Mouse (Mus musculus) G1E (cell line): ENCODE measurements around the gene Snx1. TPM values are rescaled to one million over a fixed set of nuclear protein-coding genes. Genes with fewer than 3 reads are reported as not detected.
A peak's percentile ranks its signal among the peaks of the same experiment; 100 is the strongest.

ENCODE experiments used
- ATAC-seq: 2 replicates; pipeline ENCODE4 v1.8.0; 2016; ENCODE audit warnings: mild to moderate bottlenecking; ENCODE audit not compliant: insufficient number of reproducible peaks, poor library complexity, low FRiP score, severe bottlenecking; ENCODE audit errors: extremely low read depth
- DNase-seq: peaks from one replicate; pipeline ENCODE4 v3.0.0; 2012; ENCODE audit warnings: low spot score
- H3K27me3 ChIP-seq: 2 replicates; pipeline ENCODE4 v1.6.1; 2012; ENCODE audit warnings: mild to moderate bottlenecking, low read length, inconsistent platforms; ENCODE audit not compliant: insufficient read depth
- H3K36me3 ChIP-seq: replicated peaks from 2 replicates; pipeline ENCODE3; 2012; ENCODE audit warnings: mild to moderate bottlenecking, inconsistent platforms
- H3K4me1 ChIP-seq: 2 replicates; pipeline ENCODE4 v1.6.1; 2012; ENCODE audit warnings: low read depth, low read length, inconsistent platforms, mixed read lengths; ENCODE audit not compliant: insufficient read depth
- H3K4me3 ChIP-seq: 2 replicates; pipeline ENCODE4 v1.5.1; 2012; ENCODE audit warnings: low read depth, mild to moderate bottlenecking, inconsistent platforms, low read length, moderate library complexity, mixed read lengths
- H3K9me3 ChIP-seq: replicated peaks from 2 replicates; pipeline ENCODE4 v1.6.1; 2012; ENCODE audit warnings: inconsistent platforms
- CTCF ChIP-seq: IDR thresholded peaks from 2 replicates; pipeline ENCODE4 v1.5.1; 2012; ENCODE audit warnings: low read depth, low read length, inconsistent platforms, mixed read lengths
- GATA1 ChIP-seq: IDR thresholded peaks from 2 replicates; pipeline ENCODE4 v1.6.1; 2012; ENCODE audit warnings: borderline replicate concordance, low read length, inconsistent platforms, mixed read lengths
- GATA2 ChIP-seq: IDR thresholded peaks from 2 replicates; pipeline ENCODE4 v1.6.1; 2012; ENCODE audit warnings: low read depth, low read length, inconsistent platforms, borderline replicate concordance
- POLR2AphosphoS5 ChIP-seq: IDR thresholded peaks from 2 replicates; pipeline ENCODE4 v1.6.1; 2012; ENCODE audit warnings: low read depth, low read length, inconsistent platforms; ENCODE audit not compliant: insufficient replicate concordance
- TAL1 ChIP-seq: conservative IDR thresholded peaks from 2 replicates; pipeline ENCODE4 v1.6.1; 2012; ENCODE audit warnings: low read depth, low read length, inconsistent platforms, mixed read lengths
- polyA plus RNA-seq: library from polyadenylated mRNA; stranded (reverse); fragments of >175 nt; gene quantifications from 2 replicates; pipeline ENCODE4 v1.2.3, GENCODE M21; 2012
- total RNA-seq, 2 experiments: library from RNA; stranded (forward) in 1 of 2; stranded (reverse) in 1 of 2; fragments of 200-1000 nt in 1 of 2; fragments of >200 nt in 1 of 2; fragmentation: Nextera tagmentation in 1 of 2; gene quantifications; 2 replicates each; pipeline ENCODE4 v1.2.3; 2014 to 2017

The Snx1 gene
- total RNA-seq (2014; fragmentation: Nextera tagmentation): 71.3 and 81.1 TPM in 2 replicates
- total RNA-seq (2017): 230 and 242 TPM in 2 replicates
- 227 and 276 TPM in 2 replicates for polyA plus RNA-seq

- Histone ChIP-seq H3K9me3 (no peaks in the 10 kb centered on the region), H3K27me3 (no peaks in the 10 kb centered on the region), H3K4me3 (peak within 1 kb of the TSS; percentile 80), H3K4me1 (peaks cover 54% of the 10 kb centered on the region), H3K36me3 (peaks cover 38% of the 10 kb centered on the region)
- TF ChIP-seq POLR2AphosphoS5 (no peak), GATA1 (no peak), GATA2 (no peak), TAL1 (no peak), CTCF (no peak)
- DNase-seq (peak; percentile 43), ATAC-seq (peak; percentile 69)
Measured at GRCm38 (mm10) chr9:66126456-66127192, at the start of gene Snx1, which contains the start of gene Ciao2a. Gene Snx1, minus strand, starts transcription at chr9:66126587. Gene Ciao2a, plus strand, starts transcription at chr9:66126611.

GRCm38 (mm10) chr9:66174985-66175384 lies 48.6 kb upstream of the Snx1 start:
- TF ChIP-seq GATA2 (no peak), POLR2AphosphoS5 (no peak), CTCF (no peak), TAL1 (no peak), GATA1 (no peak)
- no peak overlapping the region for H3K4me3 ChIP-seq
- H3K9me3 ChIP-seq: peaks cover 9% of the 10 kb centered on the region
- ATAC-seq (no peak), DNase-seq (no peak)
- peaks cover 79% of the 10 kb centered on the region for H3K36me3 ChIP-seq
- H3K27me3 ChIP-seq: no peaks in the 10 kb centered on the region
- H3K4me1 ChIP-seq: peaks cover 41% of the 10 kb centered on the region

- ATAC-seq (no peak), DNase-seq (no peak)
- no peaks in the 10 kb centered on the region for H3K27me3 ChIP-seq
- peaks cover 83% of the 10 kb centered on the region for H3K36me3 ChIP-seq
- peaks cover 9% of the 10 kb centered on the region for H3K9me3 ChIP-seq
- TF ChIP-seq GATA2 (no peak), TAL1 (no peak), CTCF (no peak), POLR2AphosphoS5 (no peak), GATA1 (no peak)
- no peak overlapping the region for H3K4me3 ChIP-seq
- peaks cover 42% of the 10 kb centered on the region for H3K4me1 ChIP-seq
Measured at GRCm38 (mm10) chr9:66173316-66173855, 47.0 kb upstream of the Snx1 start.

- Histone ChIP-seq H3K36me3 (peaks cover 85% of the 10 kb centered on the region), H3K27me3 (no peaks in the 10 kb centered on the region), H3K9me3 (peaks cover 9% of the 10 kb centered on the region), H3K4me1 (peaks cover 50% of the 10 kb centered on the region), H3K4me3 (no peak overlapping the region)
- TF ChIP-seq TAL1 (no peak), CTCF (no peak), GATA1 (no peak), POLR2AphosphoS5 (no peak)
- DNase-seq (no peak), ATAC-seq (no peak)
Measured at GRCm38 (mm10) chr9:66171275-66171921, 45.0 kb upstream of the Snx1 start.

GRCm38 (mm10) chr9:66170506-66170905 lies 44.1 kb upstream of the Snx1 start:
- Histone ChIP-seq H3K4me1 (peaks cover 50% of the 10 kb centered on the region), H3K36me3 (peaks cover 89% of the 10 kb centered on the region), H3K4me3 (no peak overlapping the region), H3K9me3 (peaks cover 9% of the 10 kb centered on the region), H3K27me3 (no peaks in the 10 kb centered on the region)
- ATAC-seq (no peak), DNase-seq (no peak)
- TF ChIP-seq POLR2AphosphoS5: no peak
- TF ChIP-seq GATA1: no peak
- TF ChIP-seq GATA2: no peak
- TF ChIP-seq TAL1: no peak
- TF ChIP-seq CTCF: no peak

- ATAC-seq: no peak
Measured at GRCm38 (mm10) chr9:66168233-66168632, 41.8 kb upstream of the Snx1 start.

More at GRCm38 (mm10) chr9:66168233-66168632, 41.8 kb upstream of the Snx1 start:
- no peak for DNase-seq
- H3K9me3 ChIP-seq: peaks cover 2% of the 10 kb centered on the region; the same call in 1 of the 2 replicates
- H3K4me3 ChIP-seq: no peak overlapping the region
- no peaks in the 10 kb centered on the region for H3K27me3 ChIP-seq
- peaks cover 79% of the 10 kb centered on the region for H3K36me3 ChIP-seq
- H3K4me1 ChIP-seq: peaks cover 38% of the 10 kb centered on the region
- TF ChIP-seq GATA1 (no peak), TAL1 (no peak), GATA2 (no peak), CTCF (no peak), POLR2AphosphoS5 (no peak)
